Mouse (Mus musculus) ovary, postnatal 36 days (tissue): Measurements from ENCODE around the gene Rbak.
"Not testable (repeated sequence)": the region's sequence is repeated elsewhere in the genome, so short reads cannot be mapped to it uniquely, and the experiment has no call there.

ENCODE experiments used
- DNase-seq: peaks from one replicate; pipeline ENCODE4 v3.0.0; 2022; ENCODE audit warnings: low spot score, mixed read lengths

Rbak gene

GRCm38 (mm10) chr5:143180255-143181076, at the start of gene Rbak, which contains the start of gene Spdye4b:
Gene Rbak, minus strand, starts transcription at chr5:143180775.
Gene Spdye4b, plus strand, starts transcription at chr5:143181017.
- peak; percentile 90 for DNase-seq

- DNase-seq, result no peak
These were observed 46.2 kb upstream of the Rbak start, which contains the start of gene Spdye4a for GRCm38 (mm10) chr5:143226790-143227189. Gene Spdye4a, minus strand, starts transcription at chr5:143226890.

GRCm38 (mm10) chr5:143222287-143222686, 41.7 kb upstream of the Rbak start:
- no peak for DNase-seq

- no peak for DNase-seq
These were observed 40.4 kb upstream of the Rbak start for GRCm38 (mm10) chr5:143220996-143221395.

GRCm38 (mm10) chr5:143213832-143214231, 33.3 kb upstream of the Rbak start:
- DNase-seq, result no peak

GRCm38 (mm10) chr5:143205015-143205414, 24.4 kb upstream of the Rbak start:
- DNase-seq, result no peak

GRCm38 (mm10) chr5:143196506-143196905, 15.9 kb upstream of the Rbak start:
- no peak for DNase-seq

- no peak for DNase-seq
These were observed 14.6 kb upstream of the Rbak start for GRCm38 (mm10) chr5:143195166-143195565.

- not testable (repeated sequence) for DNase-seq
These were observed 14.2 kb upstream of the Rbak start for GRCm38 (mm10) chr5:143194747-143195146.

- no peak for DNase-seq
These were observed 12.2 kb upstream of the Rbak start for GRCm38 (mm10) chr5:143192806-143193205.

GRCm38 (mm10) chr5:143188014-143188413, 7.4 kb upstream of the Rbak start:
- not testable (repeated sequence) for DNase-seq

- no peak for DNase-seq
These were observed 1.4 kb downstream of the Rbak start for GRCm38 (mm10) chr5:143179179-143179578.

- DNase-seq, result no peak
These were observed 2.9 kb downstream of the Rbak start for GRCm38 (mm10) chr5:143177541-143178200.

- DNase-seq, result no peak
These were observed 4.6 kb downstream of the Rbak start for GRCm38 (mm10) chr5:143175970-143176369.

- no peak for DNase-seq
These were observed 15.0 kb downstream of the Rbak start for GRCm38 (mm10) chr5:143165508-143166070.

- no peak for DNase-seq
These were observed 25.0 kb downstream of the Rbak start for GRCm38 (mm10) chr5:143155534-143155933.

GRCm38 (mm10) chr5:143153756-143154155, 26.8 kb downstream of the Rbak start:
- no peak for DNase-seq

GRCm38 (mm10) chr5:143150044-143150443, 30.5 kb downstream of the Rbak start:
- no peak for DNase-seq

GRCm38 (mm10) chr5:143149536-143149935, 31.0 kb downstream of the Rbak start:
- DNase-seq, result no peak

GRCm38 (mm10) chr5:143148661-143149060, 31.9 kb downstream of the Rbak start:
- no peak for DNase-seq

- no peak for DNase-seq
These were observed 33.1 kb downstream of the Rbak start, which contains the start of gene Olfr718-ps1 for GRCm38 (mm10) chr5:143147481-143147880. Gene Olfr718-ps1, minus strand, starts transcription at chr5:143147581.

- no peak for DNase-seq
These were observed 43.0 kb downstream of the Rbak start for GRCm38 (mm10) chr5:143137580-143137979.

- DNase-seq, result no peak
These were observed 45.5 kb downstream of the Rbak start for GRCm38 (mm10) chr5:143135042-143135441.
